Mouse (Mus musculus): ENCODE results near the gene Nfix. TPM values are rescaled to one million over a fixed set of nuclear protein-coding genes. Genes with fewer than 3 reads are reported as not detected.

The Nfix gene
- polyA plus RNA-seq, 1 experiment = 22.1 TPM

DNA sequence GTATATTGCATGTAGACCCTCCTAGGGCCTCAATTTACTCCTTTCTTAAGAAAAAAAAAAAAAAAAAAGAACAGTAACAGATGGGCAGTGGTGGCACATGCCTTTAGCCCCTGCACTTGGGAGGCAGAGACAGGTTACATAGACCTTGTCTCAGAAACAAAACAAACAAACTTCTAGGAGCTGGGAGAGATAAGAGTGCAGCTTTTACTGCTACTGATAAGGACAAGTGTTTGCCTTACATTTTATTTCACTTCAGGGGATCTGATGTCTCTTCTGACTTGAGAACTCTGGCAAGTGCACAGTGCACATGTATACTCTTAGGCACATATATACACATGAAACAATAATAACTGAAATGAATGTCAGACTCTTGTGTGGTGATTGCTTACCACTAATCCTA lies 142.9 kb downstream of the Nfix start:
- TF ChIP-seq CTCF (conservative IDR thresholded peaks at IDR 0.05; ENCODE audit: insufficient read depth, insufficient read length, low read depth, low read length) (no peak), POLR2A (IDR thresholded peaks at IDR 0.05; ENCODE audit: low read depth, low read length) (no peak)
- Histone ChIP-seq H3K4me3 (ENCODE audit: insufficient read depth, low read depth, low read length) (no peak overlapping the region; the same call in 1 of the 2 replicates), H3K36me3 (ENCODE audit: control insufficient read depth, insufficient read depth, low read length) (no peaks in the 10 kb centered on the region), H3K4me1 (ENCODE audit: control insufficient read depth, insufficient read depth, low read length) (peaks cover 21% of the 10 kb centered on the region; the same call in 1 of the 2 replicates), H3K27me3 (replicated peaks; ENCODE audit: control insufficient read depth, insufficient read depth, low read length) (no peaks in the 10 kb centered on the region), H3K27ac (ENCODE audit: insufficient read depth, low read depth, low read length) (peak overlapping the region; percentile 86)
- no peak for DNase-seq

DNA sequence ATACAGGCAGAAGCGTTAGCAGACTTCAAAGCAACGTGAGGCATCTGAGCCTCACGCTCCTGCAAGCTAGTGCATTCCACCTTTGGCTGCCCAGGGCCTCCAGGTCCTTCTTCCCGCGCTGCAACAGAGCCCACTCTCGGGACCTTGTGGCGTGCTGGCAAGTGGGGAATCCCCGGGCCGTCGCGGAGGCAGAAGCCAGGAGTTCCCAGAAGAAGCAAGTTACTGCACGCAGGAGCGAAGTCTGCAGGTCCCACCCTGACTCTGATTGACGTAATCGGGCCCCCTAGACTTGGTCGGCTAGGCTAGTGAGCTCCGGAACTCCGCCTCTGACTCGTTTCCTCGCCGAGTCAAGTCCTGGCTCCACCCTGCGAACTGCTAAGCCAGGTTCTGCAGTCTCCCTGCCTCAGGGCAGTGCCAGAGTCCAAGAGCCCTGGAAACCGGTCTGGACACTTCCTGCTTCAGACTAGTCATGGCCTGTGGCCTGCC lies 143.5 kb downstream of the Nfix start:
- TF ChIP-seq CTCF (conservative IDR thresholded peaks at IDR 0.05; ENCODE audit: insufficient read depth, insufficient read length, low read depth, low read length) (no peak), POLR2A (IDR thresholded peaks at IDR 0.05; ENCODE audit: low read depth, low read length) (peak; percentile 56)
- under 1% methylated on average over 23 of the region's 23 CpGs for WGBS

DNA sequence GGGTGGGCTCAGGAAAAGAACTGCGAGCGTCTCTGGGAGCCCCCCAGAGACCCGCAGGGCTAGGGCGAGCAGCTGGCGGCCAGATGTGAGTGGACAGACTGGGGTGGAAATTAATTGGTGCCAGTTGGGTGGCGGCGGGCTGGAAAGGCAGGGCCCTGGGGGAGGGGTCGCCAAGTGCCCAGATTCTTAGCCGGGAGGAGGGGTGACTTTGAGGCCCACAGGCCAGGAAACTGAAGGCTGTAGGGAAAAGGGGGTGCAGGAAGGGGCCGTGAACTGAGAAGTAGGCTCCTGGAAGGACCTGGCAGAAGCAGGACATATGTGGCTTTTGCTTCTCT lies 144.0 kb downstream of the Nfix start:
- 12% methylated on average over 10 of the region's 10 CpGs for WGBS
- no peaks in the 10 kb centered on the region for H3K27me3 ChIP-seq (replicated peaks; ENCODE audit: control insufficient read depth, insufficient read depth, low read length)
- peak overlapping the region; percentile 86 for H3K27ac ChIP-seq (ENCODE audit: insufficient read depth, low read depth, low read length)
- no peak for DNase-seq
- peaks cover 21% of the 10 kb centered on the region; the same call in 1 of the 2 replicates for H3K4me1 ChIP-seq (ENCODE audit: control insufficient read depth, insufficient read depth, low read length)
- TF ChIP-seq POLR2A (IDR thresholded peaks at IDR 0.05; ENCODE audit: low read depth, low read length) = no peak
- TF ChIP-seq CTCF (conservative IDR thresholded peaks at IDR 0.05; ENCODE audit: insufficient read depth, insufficient read length, low read depth, low read length) = no peak
- no peaks in the 10 kb centered on the region for H3K36me3 ChIP-seq (ENCODE audit: control insufficient read depth, insufficient read depth, low read length)
- peak overlapping the region; percentile 31 for H3K4me3 ChIP-seq (ENCODE audit: insufficient read depth, low read depth, low read length)

More for the DNA sequence above, 143.5 kb downstream of the Nfix start:
- Histone ChIP-seq H3K4me3 (ENCODE audit: insufficient read depth, low read depth, low read length) (peak overlapping the region; percentile 31), H3K4me1 (ENCODE audit: control insufficient read depth, insufficient read depth, low read length) (peaks cover 21% of the 10 kb centered on the region; the same call in 1 of the 2 replicates), H3K27me3 (replicated peaks; ENCODE audit: control insufficient read depth, insufficient read depth, low read length) (no peaks in the 10 kb centered on the region), H3K27ac (ENCODE audit: insufficient read depth, low read depth, low read length) (peak overlapping the region; percentile 86), H3K36me3 (ENCODE audit: control insufficient read depth, insufficient read depth, low read length) (no peaks in the 10 kb centered on the region)
- DNase-seq = peak; percentile 96

- H3K27me3 ChIP-seq (replicated peaks; ENCODE audit: control insufficient read depth, insufficient read depth, low read length) = no peaks in the 10 kb centered on the region
- peaks cover 16% of the 10 kb centered on the region; the same call in 1 of the 2 replicates for H3K4me1 ChIP-seq (ENCODE audit: control insufficient read depth, insufficient read depth, low read length)
- H3K4me3 ChIP-seq (ENCODE audit: insufficient read depth, low read depth, low read length) = peak overlapping the region; percentile 31
- peak overlapping the region; percentile 86 for H3K27ac ChIP-seq (ENCODE audit: insufficient read depth, low read depth, low read length)
- WGBS = 30% methylated on average over 15 of the region's 15 CpGs
- TF ChIP-seq CTCF (conservative IDR thresholded peaks at IDR 0.05; ENCODE audit: insufficient read depth, insufficient read length, low read depth, low read length) = no peak
- no peak for TF ChIP-seq POLR2A (IDR thresholded peaks at IDR 0.05; ENCODE audit: low read depth, low read length)
- H3K36me3 ChIP-seq (ENCODE audit: control insufficient read depth, insufficient read depth, low read length) = no peaks in the 10 kb centered on the region
- peak; percentile 47 for DNase-seq
These were observed 144.6 kb downstream of the Nfix start for GRCm38 (mm10) chr8:84655336-84656190.

GRCm38 (mm10) chr8:84654597-84654996 lies 145.5 kb downstream of the Nfix start:
- Histone ChIP-seq H3K4me3 (ENCODE audit: insufficient read depth, low read depth, low read length) (no peak overlapping the region), H3K4me1 (ENCODE audit: control insufficient read depth, insufficient read depth, low read length) (peaks cover 11% of the 10 kb centered on the region; the same call in 1 of the 2 replicates), H3K27me3 (replicated peaks; ENCODE audit: control insufficient read depth, insufficient read depth, low read length) (no peaks in the 10 kb centered on the region), H3K27ac (ENCODE audit: insufficient read depth, low read depth, low read length) (no peak overlapping the region), H3K36me3 (ENCODE audit: control insufficient read depth, insufficient read depth, low read length) (no peaks in the 10 kb centered on the region)
- no peak for TF ChIP-seq POLR2A (IDR thresholded peaks at IDR 0.05; ENCODE audit: low read depth, low read length)
- TF ChIP-seq CTCF (conservative IDR thresholded peaks at IDR 0.05; ENCODE audit: insufficient read depth, insufficient read length, low read depth, low read length) = no peak
- 53% methylated on average over 4 of the region's 4 CpGs for WGBS
- no peak for DNase-seq

DNA sequence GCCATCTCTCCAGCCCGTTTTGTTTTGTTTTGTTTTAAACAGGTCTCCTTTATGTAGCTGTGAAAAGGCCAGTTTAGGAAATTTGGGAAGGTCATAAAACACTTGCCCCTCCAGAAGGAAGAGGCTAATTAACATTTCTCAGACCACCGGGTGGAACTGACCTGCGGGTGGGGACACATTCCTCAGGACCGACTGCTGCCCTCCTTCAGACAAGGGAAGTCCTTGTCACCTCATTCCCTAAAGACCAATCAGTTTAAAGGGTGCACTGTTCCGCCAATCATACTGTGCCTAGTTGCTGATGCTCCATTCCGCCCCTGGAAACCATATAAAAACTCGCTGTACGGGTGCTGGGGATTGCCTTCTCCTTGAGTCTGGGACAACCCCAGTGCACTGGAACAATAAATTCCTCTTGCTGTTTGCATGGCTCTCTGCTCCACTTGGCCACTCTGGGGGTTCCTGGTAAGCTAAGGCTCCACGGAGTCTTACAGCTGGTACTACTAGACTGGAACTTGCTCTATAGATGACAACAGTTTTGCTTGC lies 147.0 kb downstream of the Nfix start:
- no peaks in the 10 kb centered on the region for H3K36me3 ChIP-seq (ENCODE audit: control insufficient read depth, insufficient read depth, low read length)
- H3K27me3 ChIP-seq (replicated peaks; ENCODE audit: control insufficient read depth, insufficient read depth, low read length) = no peaks in the 10 kb centered on the region
- H3K4me1 ChIP-seq (ENCODE audit: control insufficient read depth, insufficient read depth, low read length) = peaks cover 11% of the 10 kb centered on the region; the same call in 1 of the 2 replicates
- WGBS = 50% methylated on average over 9 of the region's 9 CpGs
- TF ChIP-seq POLR2A (IDR thresholded peaks at IDR 0.05; ENCODE audit: low read depth, low read length) (no peak), CTCF (conservative IDR thresholded peaks at IDR 0.05; ENCODE audit: insufficient read depth, insufficient read length, low read depth, low read length) (no peak)
- no peak for DNase-seq
- H3K4me3 ChIP-seq (ENCODE audit: insufficient read depth, low read depth, low read length) = no peak overlapping the region
- no peak overlapping the region for H3K27ac ChIP-seq (ENCODE audit: insufficient read depth, low read depth, low read length)

DNA sequence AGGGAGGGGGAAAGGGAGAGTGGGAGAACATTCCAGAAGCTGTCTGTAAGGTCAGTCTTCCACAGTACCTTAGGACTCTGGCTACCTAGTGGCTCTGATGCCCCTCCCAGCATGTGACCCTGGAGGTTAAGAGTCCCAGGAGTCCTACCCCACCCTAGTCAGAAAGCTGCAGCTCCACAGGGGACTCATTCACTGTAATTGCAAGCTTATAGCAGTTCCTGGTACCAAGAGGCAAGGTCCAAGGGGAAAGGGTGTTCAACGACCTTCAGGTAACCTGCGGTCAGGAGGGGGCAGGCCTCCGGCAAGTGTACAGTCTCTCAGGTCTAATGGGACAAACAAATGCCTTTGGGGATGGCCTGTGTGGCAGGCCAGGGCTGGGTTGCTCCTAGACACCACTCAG lies 149.9 kb downstream of the Nfix start:
- TF ChIP-seq POLR2A (IDR thresholded peaks at IDR 0.05; ENCODE audit: low read depth, low read length) = no peak
- TF ChIP-seq CTCF (conservative IDR thresholded peaks at IDR 0.05; ENCODE audit: insufficient read depth, insufficient read length, low read depth, low read length) = no peak
- WGBS = 42% methylated on average over 3 of the region's 3 CpGs

More for the DNA sequence above, 149.9 kb downstream of the Nfix start:
- Histone ChIP-seq H3K4me1 (ENCODE audit: control insufficient read depth, insufficient read depth, low read length) (no peaks in the 10 kb centered on the region), H3K27me3 (replicated peaks; ENCODE audit: control insufficient read depth, insufficient read depth, low read length) (no peaks in the 10 kb centered on the region), H3K4me3 (ENCODE audit: insufficient read depth, low read depth, low read length) (no peak overlapping the region), H3K36me3 (ENCODE audit: control insufficient read depth, insufficient read depth, low read length) (no peaks in the 10 kb centered on the region), H3K27ac (ENCODE audit: insufficient read depth, low read depth, low read length) (no peak overlapping the region)
- peak; percentile 59 for DNase-seq

Other genes starting within 250 kb of the Nfix start
- 5.7 and 7.3 TPM in 2 replicates for gene Ier2, start 137.5 kb downstream of the Nfix start, polyA plus RNA-seq (2012; rRNA removed)
- gene Trmt1, start 114.0 kb downstream of the Nfix start, polyA plus RNA-seq (2012; rRNA removed) = 73.7 and 98.9 TPM in 2 replicates
- 85.8 and 93.9 TPM in 2 replicates for gene Nacc1, start 112.5 kb downstream of the Nfix start, polyA plus RNA-seq (2012; rRNA removed)
- gene Lyl1, start 98.9 kb downstream of the Nfix start, polyA plus RNA-seq (2012; rRNA removed) = 3.2 and 4.1 TPM in 2 replicates
- gene G430095P16Rik, start 77.3 kb downstream of the Nfix start, polyA plus RNA-seq (2012; rRNA removed) = 0.65 and 0.81 TPM in 2 replicates
- 4.4 and 4.5 TPM in 2 replicates for gene Dand5, start 22.5 kb upstream of the Nfix start, polyA plus RNA-seq (2012; rRNA removed)
- 24.2 and 41.0 TPM in 2 replicates for gene Gadd45gip1, start 31.2 kb upstream of the Nfix start, polyA plus RNA-seq (2012; rRNA removed)
- 73.0 TPM in 2 replicates for gene Rad23a, start 40.3 kb upstream of the Nfix start, polyA plus RNA-seq (2012; rRNA removed)
- gene Calr, start 46.6 kb upstream of the Nfix start, polyA plus RNA-seq (2012; rRNA removed) = 316 and 337 TPM in 2 replicates
- gene Farsa, start 56.6 kb upstream of the Nfix start, polyA plus RNA-seq (2012; rRNA removed) = 37.5 and 37.6 TPM in 2 replicates
- 0.87 and 1.7 TPM in 2 replicates for gene Syce2, start 71.8 kb upstream of the Nfix start, polyA plus RNA-seq (2012; rRNA removed)
- 700 TPM in 2 replicates for gene Gcdh, start 93.6 kb upstream of the Nfix start, polyA plus RNA-seq (2012; rRNA removed)
- 3.2 and 6.0 TPM in 2 replicates for gene Klf1, start 101.6 kb upstream of the Nfix start, polyA plus RNA-seq (2012; rRNA removed)
- 19.0 and 20.1 TPM in 2 replicates for gene Dnase2a, start 108.2 kb upstream of the Nfix start, polyA plus RNA-seq (2012; rRNA removed)
- gene Mast1, start 137.0 kb upstream of the Nfix start, polyA plus RNA-seq (2012; rRNA removed) = 0.18 and 0.38 TPM in 2 replicates
- not detected in 2 replicates for gene Rtbdn, start 146.6 kb upstream of the Nfix start, polyA plus RNA-seq (2012; rRNA removed)
- gene Gm49661, start 169.1 kb upstream of the Nfix start, polyA plus RNA-seq (2012; rRNA removed) = not detected in 2 replicates
- gene Prdx2, start 169.2 kb upstream of the Nfix start, polyA plus RNA-seq (2012; rRNA removed) = 304 and 376 TPM in 2 replicates
- gene Rnaseh2a, start 169.4 kb upstream of the Nfix start, polyA plus RNA-seq (2012; rRNA removed) = 29.4 and 34.4 TPM in 2 replicates
- gene Junb, start 178.4 kb upstream of the Nfix start, polyA plus RNA-seq (2012; rRNA removed) = 19.2 and 20.9 TPM in 2 replicates
- gene Hook2, start 190.3 kb upstream of the Nfix start, polyA plus RNA-seq (2012; rRNA removed) = 34.5 and 34.6 TPM in 2 replicates
- gene Best2, start 214.2 kb upstream of the Nfix start, polyA plus RNA-seq (2012; rRNA removed) = not detected in 2 replicates
- 266 and 270 TPM in 2 replicates for gene Asna1, start 224.9 kb upstream of the Nfix start, polyA plus RNA-seq (2012; rRNA removed)
- gene Trir, start 226.5 kb upstream of the Nfix start, polyA plus RNA-seq (2012; rRNA removed) = 103 and 111 TPM in 2 replicates
- 36.1 and 45.0 TPM in 2 replicates for gene Tnpo2, start 236.6 kb upstream of the Nfix start, polyA plus RNA-seq (2012; rRNA removed)

Measured in kidney, adult 2 months (tissue).